Mouse (Mus musculus): ENCODE results near the gene Srpk2. TPM values are rescaled to one million over a fixed set of nuclear protein-coding genes. Genes with fewer than 3 reads are reported as not detected.
"Not testable (repeated sequence)": the region's sequence is repeated elsewhere in the genome, so short reads cannot be mapped to it uniquely, and the experiment has no call there.

The Srpk2 gene
- 54.0 and 56.2 TPM in 2 replicates for polyA plus RNA-seq (2015; fragmentation: Nextera tagmentation; extraction: Ambion mirVana)

DNA sequence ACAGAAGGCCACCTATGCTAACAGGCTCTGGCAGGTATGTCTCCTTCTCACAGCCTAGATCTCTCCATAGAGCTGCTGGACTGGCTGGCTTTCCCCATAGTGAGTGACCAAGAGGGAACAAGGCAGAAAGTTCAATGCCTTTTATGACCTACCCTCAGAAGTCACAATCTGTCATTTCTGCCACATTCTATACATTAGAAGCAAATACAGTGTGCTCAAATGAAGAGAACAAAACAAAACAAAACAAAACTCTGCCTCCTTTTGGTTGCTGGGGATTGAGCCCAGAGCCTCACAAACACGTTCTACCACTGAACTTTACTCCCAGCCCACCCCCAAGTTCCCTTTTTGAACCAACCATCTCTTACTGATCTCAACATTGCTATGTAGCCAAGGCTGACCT lies at the start of gene Srpk2:
Gene Srpk2 (minus strand): TSS at position 101 of the 400 bp plus-strand sequence.
- H3K27me3 ChIP-seq: no peaks in the 10 kb centered on the region
- H3K36me3 ChIP-seq: no peaks in the 10 kb centered on the region
- no peaks in the 10 kb centered on the region for H3K4me1 ChIP-seq
- no peak for ATAC-seq (ENCODE audit: insufficient number of reproducible peaks, low FRiP score, low TSS enrichment, low read depth)
- WGBS: 73% methylated on average over 1 of the region's 1 CpGs
- H3K4me3 ChIP-seq (replicated peaks): no peak within 1 kb of the TSS
- no peaks in the 10 kb centered on the region for H3K9me3 ChIP-seq (replicated peaks)
- no peak within 1 kb of the TSS for H3K27ac ChIP-seq (replicated peaks)
- no peak within 1 kb of the TSS for H3K9ac ChIP-seq
- H3K4me2 ChIP-seq (replicated peaks): no peak within 1 kb of the TSS

DNA sequence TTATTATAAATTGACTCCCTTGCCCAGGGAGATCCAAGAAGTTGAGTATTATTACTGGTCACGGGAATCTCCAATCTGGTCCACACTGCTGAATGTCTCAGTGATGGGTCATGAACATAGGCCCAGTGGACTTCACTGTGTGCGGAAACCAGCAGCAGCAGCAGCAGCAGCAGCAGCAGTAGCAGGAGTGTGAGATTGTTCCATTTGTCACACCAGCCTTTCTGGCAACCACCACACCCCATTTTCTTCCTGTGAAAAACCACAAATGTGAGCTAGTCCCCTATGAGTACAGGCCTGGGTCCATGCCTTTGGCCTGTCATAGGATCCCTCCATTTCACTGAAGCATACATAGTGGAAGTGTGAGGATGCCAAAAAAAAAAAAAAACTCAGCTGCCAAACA lies 37.5 kb upstream of the Srpk2 start:
- no peaks in the 10 kb centered on the region for H3K36me3 ChIP-seq
- no peaks in the 10 kb centered on the region for H3K9me3 ChIP-seq (replicated peaks)
- WGBS: 91% methylated on average over 2 of the region's 2 CpGs
- H3K4me2 ChIP-seq (replicated peaks): no peak overlapping the region
- no peak for ATAC-seq (ENCODE audit: insufficient number of reproducible peaks, low FRiP score, low TSS enrichment, low read depth)
- H3K9ac ChIP-seq: no peak overlapping the region
- H3K4me1 ChIP-seq: no peaks in the 10 kb centered on the region
- H3K4me3 ChIP-seq (replicated peaks): no peak overlapping the region
- H3K27me3 ChIP-seq: no peaks in the 10 kb centered on the region
- no peak overlapping the region for H3K27ac ChIP-seq (replicated peaks)

DNA sequence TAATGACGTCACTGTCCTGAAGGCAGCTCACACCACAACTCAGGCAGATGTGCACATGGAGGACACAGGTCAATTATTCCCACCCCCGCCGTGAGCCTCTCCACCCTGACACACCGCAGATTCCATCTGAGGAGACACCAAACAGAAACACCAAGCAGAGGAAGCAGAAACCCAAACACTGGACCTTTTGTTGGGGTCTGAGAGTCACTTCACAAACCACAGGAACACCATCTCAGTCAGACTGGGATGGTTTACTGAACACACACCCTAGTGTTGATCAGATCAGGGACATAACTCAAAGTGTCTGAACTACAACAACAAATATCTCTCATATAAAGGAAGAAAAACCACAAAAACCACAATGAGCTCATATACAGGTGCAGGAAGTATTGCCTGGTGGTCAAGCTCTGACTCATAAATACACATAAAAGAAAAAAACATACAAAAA lies 34.5 kb upstream of the Srpk2 start:
- no peak overlapping the region for H3K9ac ChIP-seq
- WGBS: 66% methylated on average over 4 of the region's 4 CpGs

DNA sequence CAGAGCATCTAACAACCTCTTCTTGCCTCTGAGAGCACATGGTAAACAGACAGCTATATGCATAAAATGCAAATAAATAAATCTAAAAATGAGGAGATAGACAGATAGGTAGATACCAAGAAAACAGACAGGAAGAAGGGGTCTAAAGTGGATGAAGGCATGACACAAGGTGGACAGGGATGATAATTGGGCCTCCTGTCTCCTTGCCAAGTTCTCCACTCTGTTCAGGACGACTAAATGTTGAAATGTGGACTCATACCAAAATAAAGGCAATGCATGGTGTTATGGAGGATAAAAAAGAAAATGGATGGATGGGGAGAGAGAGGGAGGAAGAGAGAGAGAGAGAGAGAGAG lies 33.7 kb upstream of the Srpk2 start:
- WGBS: 51% methylated on average over 1 of the region's 1 CpGs
- H3K27ac ChIP-seq (replicated peaks): no peak overlapping the region
- H3K4me3 ChIP-seq (replicated peaks): no peak overlapping the region
- H3K27me3 ChIP-seq: no peaks in the 10 kb centered on the region
- no peak for ATAC-seq (ENCODE audit: insufficient number of reproducible peaks, low FRiP score, low TSS enrichment, low read depth)
- no peak overlapping the region for H3K9ac ChIP-seq
- H3K4me1 ChIP-seq: no peaks in the 10 kb centered on the region
- H3K9me3 ChIP-seq (replicated peaks): no peaks in the 10 kb centered on the region
- no peaks in the 10 kb centered on the region for H3K36me3 ChIP-seq
- H3K4me2 ChIP-seq (replicated peaks): no peak overlapping the region

More for the DNA sequence above, 34.5 kb upstream of the Srpk2 start:
- Histone ChIP-seq H3K4me3 (replicated peaks) (no peak overlapping the region), H3K36me3 (no peaks in the 10 kb centered on the region), H3K4me2 (replicated peaks) (no peak overlapping the region), H3K9me3 (replicated peaks) (no peaks in the 10 kb centered on the region), H3K27ac (replicated peaks) (no peak overlapping the region), H3K4me1 (no peaks in the 10 kb centered on the region), H3K27me3 (no peaks in the 10 kb centered on the region)
- ATAC-seq (ENCODE audit: insufficient number of reproducible peaks, low FRiP score, low TSS enrichment, low read depth): no peak

DNA sequence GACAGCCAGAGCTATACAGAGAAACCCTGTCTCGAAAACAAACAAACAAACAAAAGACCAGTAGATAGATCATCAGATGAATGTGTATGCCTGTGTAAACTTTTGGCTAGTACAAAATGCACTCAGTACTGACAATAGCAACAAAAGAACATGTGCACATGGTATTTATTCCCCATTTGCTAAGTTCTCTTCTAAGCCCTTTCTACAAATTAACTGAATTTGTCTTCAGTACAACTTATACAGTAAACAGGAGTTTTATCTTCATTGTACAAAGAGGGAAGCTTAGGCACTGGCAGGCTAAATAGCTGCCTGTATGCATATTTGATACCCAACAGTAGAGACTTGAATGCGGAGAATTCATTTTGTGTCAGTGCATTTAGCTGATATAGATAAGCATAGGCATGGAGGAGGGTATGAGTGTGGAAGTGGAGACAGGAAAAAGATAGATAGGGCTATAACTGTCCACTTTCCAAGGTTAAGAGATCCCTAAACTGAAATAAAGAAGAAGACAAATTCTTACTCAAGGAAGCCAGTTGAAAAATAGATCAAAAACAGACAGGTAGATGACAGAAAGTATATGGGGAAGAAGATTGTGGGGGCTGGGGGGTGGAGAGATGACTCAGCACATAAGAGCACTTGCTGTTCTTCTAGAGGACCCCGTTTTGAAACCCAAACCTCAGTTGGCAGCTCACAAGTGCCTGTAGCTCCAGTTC lies 33.2 kb upstream of the Srpk2 start:
- Histone ChIP-seq H3K36me3 (no peaks in the 10 kb centered on the region), H3K9me3 (replicated peaks) (no peaks in the 10 kb centered on the region), H3K4me3 (replicated peaks) (no peak overlapping the region), H3K27me3 (no peaks in the 10 kb centered on the region), H3K4me1 (no peaks in the 10 kb centered on the region), H3K4me2 (replicated peaks) (no peak overlapping the region), H3K9ac (no peak overlapping the region), H3K27ac (replicated peaks) (no peak overlapping the region)
- ATAC-seq (ENCODE audit: insufficient number of reproducible peaks, low FRiP score, low TSS enrichment, low read depth): no peak
- 63% methylated on average over 3 of the region's 3 CpGs for WGBS

DNA sequence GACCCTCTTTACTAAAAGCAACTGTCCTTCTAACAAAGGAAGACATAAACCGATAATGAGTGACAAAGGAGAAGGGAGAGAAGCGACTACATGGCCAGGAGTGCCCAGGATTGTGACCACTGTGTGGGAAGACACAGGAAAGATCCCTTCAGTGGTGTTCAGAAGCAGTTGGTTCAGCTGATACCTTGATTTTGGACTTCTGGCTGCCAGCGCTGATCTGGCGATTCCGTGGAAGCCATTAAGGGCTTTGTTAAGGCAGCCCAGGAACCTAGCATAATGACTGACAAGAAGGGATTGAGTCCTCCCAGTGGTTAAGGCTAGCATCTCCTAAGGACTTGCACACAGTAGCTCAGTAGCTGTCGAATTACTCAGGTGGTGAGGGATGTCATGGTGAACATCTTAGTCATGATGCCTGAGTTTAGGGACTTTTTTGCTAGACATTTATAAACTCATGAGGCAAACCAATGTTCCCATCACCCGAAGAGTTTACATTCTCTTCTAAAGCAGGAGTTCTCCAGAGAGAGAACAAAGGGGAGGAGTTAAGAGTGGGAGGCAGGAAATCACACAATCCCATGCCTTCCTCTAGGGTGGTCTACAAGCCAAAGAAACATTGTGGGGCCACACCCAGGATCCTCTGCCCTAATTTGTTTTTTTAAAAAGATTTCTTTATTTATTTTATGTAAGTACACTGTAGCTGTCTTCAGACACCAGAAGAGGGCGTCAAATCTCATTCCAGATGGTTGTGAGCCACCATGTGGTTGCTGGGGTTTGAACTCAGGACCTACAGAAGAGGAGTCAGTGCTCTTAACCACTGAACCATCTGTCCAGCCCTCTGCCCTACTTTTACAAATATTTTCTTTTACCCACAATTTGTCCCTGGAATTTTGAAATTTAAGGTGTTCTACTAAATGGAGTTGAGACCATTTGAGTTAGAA lies 29.3 kb upstream of the Srpk2 start:
- 89% methylated on average over 8 of the region's 8 CpGs for WGBS
- Histone ChIP-seq H3K4me1 (no peaks in the 10 kb centered on the region), H3K4me2 (replicated peaks) (no peak overlapping the region), H3K36me3 (peaks cover 18% of the 10 kb centered on the region), H3K9ac (no peak overlapping the region), H3K27me3 (no peaks in the 10 kb centered on the region), H3K4me3 (replicated peaks) (no peak overlapping the region), H3K27ac (replicated peaks) (no peak overlapping the region), H3K9me3 (replicated peaks) (peaks cover 8% of the 10 kb centered on the region; the same call in 1 of the 2 replicates)
- ATAC-seq (ENCODE audit: insufficient number of reproducible peaks, low FRiP score, low TSS enrichment, low read depth): no peak

DNA sequence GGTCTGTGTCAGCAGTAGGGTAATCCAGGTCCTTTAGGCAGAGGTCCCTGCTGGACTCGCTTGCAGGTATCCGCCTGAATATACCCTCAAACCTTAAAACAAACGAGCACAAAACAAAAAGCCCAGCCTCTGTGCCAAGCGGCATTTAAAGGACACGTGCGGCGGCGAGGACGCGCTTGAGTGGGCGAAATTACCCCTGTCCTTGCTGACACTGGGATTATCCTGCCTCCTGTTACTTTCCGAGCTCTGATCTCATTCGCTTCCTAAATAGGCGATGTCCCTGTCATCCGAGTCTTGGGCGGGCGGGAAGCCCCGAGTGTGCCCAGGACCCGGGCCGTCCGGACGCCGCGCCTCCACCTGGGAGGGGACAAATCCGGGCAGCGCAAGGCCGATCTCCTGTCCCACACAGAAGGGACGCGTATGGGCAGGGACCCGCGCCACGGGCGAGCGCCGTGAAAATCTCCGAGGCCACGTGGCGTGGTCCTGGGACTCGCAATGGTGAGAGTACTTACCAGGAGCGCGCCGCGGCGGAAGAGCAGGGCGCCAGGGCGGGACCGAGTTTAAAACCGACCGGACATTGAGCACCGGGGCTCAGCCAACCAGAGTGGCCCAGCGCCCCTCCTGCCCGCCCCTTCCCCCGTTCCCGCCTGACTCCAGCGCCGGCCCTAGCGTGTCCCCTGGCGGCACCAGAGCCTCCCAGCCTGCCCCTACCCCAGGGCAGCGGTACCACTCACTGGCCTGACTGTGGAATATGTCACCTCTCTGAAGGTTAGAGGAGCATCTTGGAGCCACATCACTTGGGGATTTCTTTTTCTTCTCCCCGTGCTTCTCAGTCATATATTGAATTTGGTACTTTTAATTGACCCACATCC lies 27.9 kb upstream of the Srpk2 start:
- Histone ChIP-seq H3K4me2 (replicated peaks) (peak overlapping the region; percentile 75), H3K27ac (replicated peaks) (peak overlapping the region; percentile 63), H3K4me3 (replicated peaks) (peak overlapping the region; percentile 75), H3K9ac (peak overlapping the region; percentile 48), H3K4me1 (no peaks in the 10 kb centered on the region), H3K27me3 (no peaks in the 10 kb centered on the region), H3K36me3 (peaks cover 28% of the 10 kb centered on the region), H3K9me3 (replicated peaks) (peaks cover 14% of the 10 kb centered on the region)
- peak; percentile 98 for ATAC-seq (ENCODE audit: insufficient number of reproducible peaks, low FRiP score, low TSS enrichment, low read depth)
- 1% methylated on average over 60 of the region's 60 CpGs for WGBS

DNA sequence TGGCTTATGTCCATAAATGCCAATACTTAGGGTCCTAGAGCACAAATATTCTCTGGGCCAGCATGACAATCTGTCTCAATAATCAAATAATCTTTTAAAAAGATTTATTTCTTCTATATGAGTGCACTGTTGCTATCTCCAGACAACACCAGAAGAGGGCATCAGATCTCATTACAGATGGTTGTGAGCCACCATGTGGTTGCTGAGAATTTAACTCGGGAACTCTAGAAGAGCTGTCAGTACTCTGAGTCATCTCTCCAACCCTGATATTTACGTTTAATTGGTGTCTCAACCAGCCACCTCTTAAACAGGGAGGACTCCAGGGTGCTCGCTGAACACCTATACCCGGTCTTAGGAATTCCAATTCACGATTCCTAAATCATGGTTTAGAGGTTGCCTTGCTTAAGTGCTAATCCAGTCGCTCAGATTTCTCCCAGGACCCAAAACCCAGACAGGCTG lies 27.3 kb upstream of the Srpk2 start:
- Histone ChIP-seq H3K27ac (replicated peaks) (peak overlapping the region; percentile 63), H3K36me3 (peaks cover 34% of the 10 kb centered on the region), H3K4me2 (replicated peaks) (peak overlapping the region; percentile 75), H3K4me3 (replicated peaks) (peak overlapping the region; percentile 75), H3K9ac (peak overlapping the region; percentile 48; the same call in 1 of the 2 replicates), H3K9me3 (replicated peaks) (peaks cover 20% of the 10 kb centered on the region)
- ATAC-seq (ENCODE audit: insufficient number of reproducible peaks, low FRiP score, low TSS enrichment, low read depth); H3K27me3 ChIP-seq; H3K4me1 ChIP-seq: not testable (repeated sequence)
- WGBS: 42% methylated on average over 6 of the region's 6 CpGs

DNA sequence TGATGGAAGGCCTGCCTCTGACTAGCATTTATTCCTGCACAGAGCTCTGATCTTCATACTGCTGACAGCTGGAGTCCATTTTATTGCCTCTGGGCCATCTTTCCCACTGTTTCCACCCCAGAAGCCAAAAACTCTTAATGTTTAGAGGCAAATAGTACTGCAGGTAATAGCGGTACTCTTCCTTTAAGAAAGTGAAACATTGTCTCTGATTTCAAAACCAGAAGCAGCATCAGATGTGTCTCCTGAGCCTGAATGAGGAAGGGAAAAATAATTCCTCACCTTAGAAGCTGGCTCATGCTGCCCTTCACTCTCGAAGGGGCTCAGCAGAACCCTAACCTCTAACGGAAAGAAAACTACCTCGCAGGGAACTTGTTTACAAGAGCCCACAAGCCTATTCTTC lies 26.8 kb upstream of the Srpk2 start:
- peaks cover 23% of the 10 kb centered on the region for H3K9me3 ChIP-seq (replicated peaks)
- no peak for ATAC-seq (ENCODE audit: insufficient number of reproducible peaks, low FRiP score, low TSS enrichment, low read depth)
- no peak overlapping the region for H3K4me2 ChIP-seq (replicated peaks)
- no peak overlapping the region for H3K9ac ChIP-seq
- peaks cover 37% of the 10 kb centered on the region for H3K36me3 ChIP-seq
- no peaks in the 10 kb centered on the region for H3K4me1 ChIP-seq
- H3K27me3 ChIP-seq: no peaks in the 10 kb centered on the region
- no peak overlapping the region for H3K4me3 ChIP-seq (replicated peaks)
- WGBS: 96% methylated on average over 4 of the region's 4 CpGs
- no peak overlapping the region for H3K27ac ChIP-seq (replicated peaks)

DNA sequence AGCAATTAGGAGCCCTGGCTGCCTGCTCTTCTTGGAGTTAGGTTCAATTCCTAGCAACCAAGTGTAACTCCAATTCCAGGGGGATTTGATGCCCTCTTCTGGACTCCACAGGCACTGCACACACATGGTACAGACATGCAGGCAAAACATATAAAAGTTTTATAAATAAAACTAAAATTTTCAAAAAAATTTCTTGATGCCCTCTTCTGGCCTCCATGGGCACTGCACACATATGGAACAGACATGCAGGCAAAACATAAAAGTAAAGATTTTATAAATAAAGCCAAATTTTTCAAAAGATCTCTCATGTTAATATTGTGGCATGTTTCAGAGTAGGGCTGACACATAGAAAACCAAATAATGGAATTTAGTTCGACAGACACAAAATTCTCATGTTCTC lies 25.2 kb upstream of the Srpk2 start:
- Histone ChIP-seq H3K27me3 (no peaks in the 10 kb centered on the region), H3K4me3 (replicated peaks) (no peak overlapping the region), H3K9me3 (replicated peaks) (peaks cover 23% of the 10 kb centered on the region), H3K4me1 (no peaks in the 10 kb centered on the region), H3K36me3 (peaks cover 40% of the 10 kb centered on the region), H3K9ac (no peak overlapping the region), H3K27ac (replicated peaks) (no peak overlapping the region), H3K4me2 (replicated peaks) (no peak overlapping the region)
- 98% methylated on average over 1 of the region's 1 CpGs for WGBS
- no peak for ATAC-seq (ENCODE audit: insufficient number of reproducible peaks, low FRiP score, low TSS enrichment, low read depth)
